Mouse (Mus musculus) small intestine, adult 2 months (tissue): ENCODE results near the gene Cacna2d4. TPM values are rescaled to one million over a fixed set of nuclear protein-coding genes. Genes with fewer than 3 reads are reported as not detected.

Source experiments
- H3K27ac ChIP-seq: fragments of 200-500 bp; 2 replicates; pipeline ENCODE4 v1.5.1; 2012; ENCODE audit warnings: low read depth, low read length, control low read depth, inconsistent platforms; ENCODE audit not compliant: insufficient read depth
- H3K27me3 ChIP-seq: fragments of 200-500 bp; 2 replicates; pipeline ENCODE4 v1.6.1; 2012; ENCODE audit warnings: mild to moderate bottlenecking, moderate library complexity, low read length, inconsistent platforms; ENCODE audit not compliant: control insufficient read depth, insufficient read depth
- H3K36me3 ChIP-seq: fragments of 200-500 bp; 2 replicates; pipeline ENCODE4 v1.6.1; 2012; ENCODE audit warnings: mild to moderate bottlenecking, low read length, control low read depth, inconsistent platforms; ENCODE audit not compliant: control insufficient read depth, insufficient read depth
- H3K4me1 ChIP-seq: fragments of 200-500 bp; 2 replicates; pipeline ENCODE4 v1.6.1; 2012; ENCODE audit warnings: low read length, inconsistent platforms, mixed read lengths; ENCODE audit not compliant: control insufficient read depth, insufficient read depth, insufficient read length
- H3K4me3 ChIP-seq: fragments of 200-500 bp; 2 replicates; pipeline ENCODE4 v1.5.1; 2012; ENCODE audit warnings: low read depth, mild to moderate bottlenecking, control low read depth, inconsistent platforms, low read length, moderate library complexity
- CTCF ChIP-seq: fragments of 200-500 bp; IDR thresholded peaks from 2 replicates; pipeline ENCODE4 v1.5.1; 2012; ENCODE audit warnings: low read depth, mild to moderate bottlenecking, control low read depth, inconsistent platforms, low read length, moderate library complexity, mixed read lengths; ENCODE audit not compliant: insufficient replicate concordance, insufficient read length; ENCODE audit errors: extremely low read depth
- POLR2A ChIP-seq: fragments of 200-500 bp; IDR thresholded peaks from 2 replicates; pipeline ENCODE4 v1.6.1; 2012; ENCODE audit warnings: low read depth, mild to moderate bottlenecking, control low read depth, inconsistent platforms, low read length, moderate library complexity
- WGBS: fragments of 180-500 bp; shearing (Covaris S2); methylation state at CpG from one replicate; pipeline ENCODE4 v1.1.7; 2018; 5-methylcytosine and 5-hydroxymethylcytosine counted together
- polyA plus RNA-seq: library from polyadenylated mRNA; depleted of rRNA; stranded (reverse); fragments of >200 nt; gene quantifications from 2 replicates; pipeline ENCODE4 v1.2.3, GENCODE M21; 2012; rRNA removed

Cacna2d4 gene
- 0.32 TPM in 1 of 2 replicates, not detected in the other for polyA plus RNA-seq

DNA sequence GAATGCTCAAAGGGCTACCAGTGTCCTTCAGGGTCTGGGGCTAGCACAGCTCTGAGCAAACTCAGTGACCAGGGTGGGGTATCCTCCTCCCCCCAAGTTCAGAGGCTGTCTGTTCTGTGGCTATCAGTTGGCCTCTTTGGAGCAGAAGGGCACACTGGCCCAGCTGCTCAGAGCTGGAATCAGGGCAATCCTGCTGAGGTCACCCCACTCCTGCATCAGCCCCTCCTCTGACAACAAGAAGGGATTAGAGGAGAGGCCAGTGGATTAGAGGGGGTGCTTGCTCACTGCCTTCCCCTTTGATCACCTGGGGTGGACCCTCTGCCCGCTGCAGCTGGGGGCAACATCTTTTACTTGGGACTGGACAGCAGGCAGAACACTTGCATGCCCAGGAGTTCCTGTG is at the start of gene Cacna2d4:
Gene Cacna2d4 (plus strand): TSS at position 286 of the 400 bp plus-strand sequence.
- Histone ChIP-seq H3K4me1 (0 out of 2 replicates have a peak, but pooled peaks cover under 1% of the 10 kb centered on the region), H3K27me3 (no peaks in the 10 kb centered on the region), H3K27ac (no peak within 1 kb of the TSS), H3K4me3 (no peak within 1 kb of the TSS), H3K36me3 (no peaks in the 10 kb centered on the region)
- WGBS = 24% methylated on average over 1 of the region's 1 CpGs
- TF ChIP-seq POLR2A (no peak), CTCF (no peak)

DNA sequence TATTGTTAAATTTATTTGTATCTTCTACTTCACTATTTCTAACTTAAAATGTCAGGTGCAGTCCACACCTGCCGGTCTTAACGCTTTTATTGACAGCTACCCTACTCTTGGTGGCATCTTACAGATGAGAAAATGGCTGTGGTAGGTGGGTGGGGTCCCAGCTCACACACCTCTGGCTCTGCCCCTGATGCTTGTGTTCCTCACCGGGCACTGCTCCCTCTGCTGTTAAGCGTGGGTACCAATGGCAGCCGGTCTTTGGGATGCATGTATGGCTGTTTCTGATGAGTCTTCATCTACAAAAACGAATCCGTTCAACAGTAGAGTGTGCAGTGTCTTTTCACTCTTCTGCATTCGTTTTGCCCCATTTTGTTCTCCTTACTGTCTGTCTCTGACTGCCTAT is 49.7 kb upstream of the Cacna2d4 start:
- H3K36me3 ChIP-seq = peaks cover 6% of the 10 kb centered on the region
- H3K4me1 ChIP-seq = no peaks in the 10 kb centered on the region
- no peak overlapping the region for H3K27ac ChIP-seq
- H3K4me3 ChIP-seq = no peak overlapping the region
- TF ChIP-seq POLR2A (no peak), CTCF (no peak)
- H3K27me3 ChIP-seq = no peaks in the 10 kb centered on the region
- 75% methylated on average over 8 of the region's 8 CpGs for WGBS

GRCm38 (mm10) chr6:119187631-119188030 is 48.7 kb upstream of the Cacna2d4 start:
- Histone ChIP-seq H3K27ac (no peak overlapping the region), H3K4me1 (no peaks in the 10 kb centered on the region), H3K27me3 (no peaks in the 10 kb centered on the region), H3K36me3 (peaks cover 12% of the 10 kb centered on the region), H3K4me3 (no peak overlapping the region)
- TF ChIP-seq CTCF (no peak), POLR2A (no peak)
- 70% methylated on average over 6 of the region's 6 CpGs for WGBS

- Histone ChIP-seq H3K36me3 (peaks cover 8% of the 10 kb centered on the region), H3K4me1 (peaks cover 3% of the 10 kb centered on the region; the same call in 1 of the 2 replicates), H3K27ac (no peak overlapping the region), H3K27me3 (no peaks in the 10 kb centered on the region), H3K4me3 (no peak overlapping the region)
- WGBS = 91% methylated on average over 4 of the region's 4 CpGs
- no peak for TF ChIP-seq CTCF
- TF ChIP-seq POLR2A = no peak
These were observed 44.8 kb upstream of the Cacna2d4 start for GRCm38 (mm10) chr6:119191478-119191877.

DNA sequence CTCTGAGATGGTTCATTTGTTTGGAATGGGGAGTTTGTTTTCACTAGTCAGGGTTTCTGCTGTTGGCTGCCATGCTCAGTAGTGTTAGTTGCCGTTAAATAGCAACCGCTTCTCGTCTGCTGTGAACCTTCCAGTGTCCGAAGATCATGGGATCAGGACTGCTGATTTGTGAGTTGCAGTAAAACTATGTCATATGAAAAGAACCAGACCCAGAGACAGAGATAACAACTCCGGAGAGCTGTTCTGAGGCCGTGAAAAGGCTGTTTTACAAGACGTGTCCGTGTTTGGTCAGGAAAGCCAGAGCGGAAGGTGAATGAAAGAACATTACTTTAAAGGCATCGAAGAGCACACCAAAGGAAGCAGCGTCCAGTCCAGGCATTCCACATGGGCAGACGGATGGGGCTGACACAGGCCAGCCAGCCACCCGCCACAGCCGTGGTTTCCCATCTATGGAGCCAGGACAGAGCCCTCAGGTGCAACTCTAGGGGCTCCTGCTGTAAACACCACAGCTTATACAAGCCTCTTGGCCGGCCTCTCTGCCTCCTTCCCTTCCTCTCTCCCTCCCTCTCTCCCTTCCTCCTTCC is 42.7 kb upstream of the Cacna2d4 start:
- H3K4me1 ChIP-seq = peaks cover 4% of the 10 kb centered on the region; the same call in 1 of the 2 replicates
- 85% methylated on average over 15 of the region's 15 CpGs for WGBS
- no peak overlapping the region for H3K27ac ChIP-seq
- TF ChIP-seq POLR2A (no peak), CTCF (no peak)
- H3K36me3 ChIP-seq = peaks cover 8% of the 10 kb centered on the region
- H3K4me3 ChIP-seq = no peak overlapping the region
- H3K27me3 ChIP-seq = no peaks in the 10 kb centered on the region

GRCm38 (mm10) chr6:119194161-119194560 is 42.2 kb upstream of the Cacna2d4 start:
- H3K27me3 ChIP-seq = no peaks in the 10 kb centered on the region
- no peak overlapping the region for H3K27ac ChIP-seq
- peaks cover 4% of the 10 kb centered on the region; the same call in 1 of the 2 replicates for H3K4me1 ChIP-seq
- H3K4me3 ChIP-seq = no peak overlapping the region
- WGBS = 94% methylated on average over 9 of the region's 9 CpGs
- H3K36me3 ChIP-seq = peaks cover 8% of the 10 kb centered on the region
- TF ChIP-seq CTCF = no peak
- no peak for TF ChIP-seq POLR2A

DNA sequence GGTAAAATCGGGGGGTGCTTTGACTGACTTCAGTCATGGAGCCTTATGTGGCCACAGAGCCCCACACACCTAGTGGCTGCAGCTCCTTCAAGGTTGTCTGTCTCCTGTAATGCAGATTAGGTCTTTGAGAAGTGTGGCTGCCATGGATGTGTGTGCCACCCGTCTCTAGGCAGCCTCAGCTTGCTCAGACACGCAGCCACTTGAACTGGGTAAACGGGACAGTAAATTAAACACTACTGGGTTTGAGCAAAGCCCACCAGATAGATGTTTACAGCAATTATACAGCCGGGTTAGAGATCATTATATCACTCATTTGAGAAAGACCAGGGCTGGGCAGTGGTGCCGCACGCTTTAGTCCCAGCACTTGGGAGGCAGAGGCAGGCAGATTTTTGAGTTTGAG is 41.7 kb upstream of the Cacna2d4 start:
- Histone ChIP-seq H3K4me3 (no peak overlapping the region), H3K27me3 (no peaks in the 10 kb centered on the region), H3K4me1 (peaks cover 4% of the 10 kb centered on the region; the same call in 1 of the 2 replicates), H3K27ac (no peak overlapping the region), H3K36me3 (peaks cover 8% of the 10 kb centered on the region)
- TF ChIP-seq CTCF (no peak), POLR2A (no peak)
- 86% methylated on average over 7 of the region's 7 CpGs for WGBS
